Mouse (Mus musculus): ENCODE measurements around the gene Snap23. TPM values are rescaled to one million over a fixed set of nuclear protein-coding genes. Genes with fewer than 3 reads are reported as not detected.

The Snap23 gene
- total RNA-seq, 1 experiment from 2014 or later = 66.7 TPM

Other genes starting within 250 kb of the Snap23 start
- gene Vps39, start 214.5 kb upstream of the Snap23 start, total RNA-seq (2021) = 55.9 and 64.3 TPM in 2 replicates
- gene Ganc, start 163.8 kb upstream of the Snap23 start, total RNA-seq (2021) = 26.0 and 42.9 TPM in 2 replicates
- 43.3 and 49.9 TPM in 2 replicates for gene Tmem87a, start 163.6 kb upstream of the Snap23 start, total RNA-seq (2021)
- gene Capn3, start 111.7 kb upstream of the Snap23 start, total RNA-seq (2021) = 0.36 TPM in 1 of 2 replicates, not detected in the other
- 95.5 and 104 TPM in 2 replicates for gene Zfp106, start 3.8 kb upstream of the Snap23 start, total RNA-seq (2021)
- 14.8 and 15.5 TPM in 2 replicates for gene Haus2, start 41.7 kb downstream of the Snap23 start, total RNA-seq (2021)
- 15.6 and 27.9 TPM in 2 replicates for gene Lrrc57, start 41.8 kb downstream of the Snap23 start, total RNA-seq (2021)
- 20.0 and 31.6 TPM in 2 replicates for gene Stard9, start 61.5 kb downstream of the Snap23 start, total RNA-seq (2021)